Mouse (Mus musculus) stomach, embryonic 14.5 days (tissue): ENCODE measurements at regions not wholly inside any gene's neighbourhood (a gene's known extent, or its start where the extent isn't known, plus 50 kb on each side); places are given as distances from the start of the nearest gene placed in this dataset.

Experiments
- ATAC-seq: fragments of 200-750 bp; cut with Nextera tagmentation; 2 replicates; pipeline ENCODE4 v1.8.0; 2017; ENCODE audit warnings: low read depth, moderate TSS enrichment; ENCODE audit not compliant: insufficient number of reproducible peaks, insufficient read depth, low FRiP score
- H3K27ac ChIP-seq: fragments of 300-500 bp; sonication (generic); 2 replicates; pipeline ENCODE4 v1.5.1; 2014; ENCODE audit warnings: mild to moderate bottlenecking, low read length, moderate library complexity, mixed read lengths
- H3K27me3 ChIP-seq: fragments of 300-500 bp; sonication (generic); 2 replicates; pipeline ENCODE4 v1.6.1; 2014; ENCODE audit warnings: low read length, control low read depth, mixed read lengths; ENCODE audit not compliant: control insufficient read depth, insufficient read depth
- H3K36me3 ChIP-seq: fragments of 300-500 bp; sonication (generic); 2 replicates; pipeline ENCODE4 v1.6.1; 2014; ENCODE audit warnings: mild to moderate bottlenecking, control low read depth, low read length, moderate library complexity, mixed read lengths; ENCODE audit not compliant: control insufficient read depth, insufficient read depth
- H3K4me1 ChIP-seq: fragments of 300-500 bp; sonication (generic); 2 replicates; pipeline ENCODE4 v1.6.1; 2014; ENCODE audit warnings: low read length, control low read depth, mixed read lengths; ENCODE audit not compliant: control insufficient read depth, insufficient read depth
- H3K4me2 ChIP-seq: fragments of 300-500 bp; sonication (generic); replicated peaks from 2 replicates; pipeline ENCODE4 v1.6.1; 2014; ENCODE audit warnings: low read depth, low read length, control low read depth
- H3K4me3 ChIP-seq: fragments of 300-500 bp; sonication (generic); 2 replicates; pipeline ENCODE4 v1.5.1; 2014; ENCODE audit warnings: low read depth, low read length, control low read depth
- H3K9ac ChIP-seq: fragments of 300-500 bp; sonication (generic); replicated peaks from 2 replicates; pipeline ENCODE4 v1.6.1; 2014; ENCODE audit warnings: low read depth, mild to moderate bottlenecking, control low read depth, low read length, moderate library complexity, mixed read lengths
- H3K9me3 ChIP-seq: fragments of 300-500 bp; sonication (generic); 2 replicates; pipeline ENCODE4 v1.6.1; 2016; ENCODE audit warnings: low read depth, low read length, control low read depth; ENCODE audit not compliant: control insufficient read depth
- WGBS: fragments of 180-500 bp; shearing (Covaris S2); extraction: QIAGEN DNeasy Blood & Tissue Kit; methylation state at CpG from one replicate; pipeline ENCODE4 v1.1.7; 2014; 5-methylcytosine and 5-hydroxymethylcytosine counted together

DNA sequence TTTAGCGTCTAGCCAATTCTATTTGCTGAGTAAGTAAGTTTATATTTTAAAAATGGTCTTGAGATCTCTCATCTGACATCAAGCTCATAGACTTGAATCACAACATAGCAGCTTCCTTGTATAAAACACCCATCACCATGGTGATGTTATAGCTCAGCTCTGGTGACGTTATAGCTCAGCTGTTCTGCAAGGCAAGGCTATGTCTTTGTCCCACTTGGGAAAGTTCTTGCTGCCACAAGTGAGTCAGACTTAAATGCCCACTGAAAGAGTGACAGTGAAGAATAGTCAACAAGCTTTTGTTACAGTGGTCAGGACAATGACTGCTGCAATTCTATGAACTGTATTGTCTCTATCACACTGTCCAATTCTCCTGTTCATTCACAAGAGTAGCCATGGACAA lies 122.2 kb upstream of the Satb2 start:
- Histone ChIP-seq H3K36me3 (no peaks in the 10 kb centered on the region), H3K27ac (no peak overlapping the region), H3K4me3 (no peak overlapping the region), H3K4me2 (no peak overlapping the region), H3K27me3 (no peaks in the 10 kb centered on the region), H3K4me1 (no peaks in the 10 kb centered on the region), H3K9ac (no peak overlapping the region), H3K9me3 (no peaks in the 10 kb centered on the region)
- 78% methylated on average over 2 of the region's 2 CpGs for WGBS
- no peak for ATAC-seq

DNA sequence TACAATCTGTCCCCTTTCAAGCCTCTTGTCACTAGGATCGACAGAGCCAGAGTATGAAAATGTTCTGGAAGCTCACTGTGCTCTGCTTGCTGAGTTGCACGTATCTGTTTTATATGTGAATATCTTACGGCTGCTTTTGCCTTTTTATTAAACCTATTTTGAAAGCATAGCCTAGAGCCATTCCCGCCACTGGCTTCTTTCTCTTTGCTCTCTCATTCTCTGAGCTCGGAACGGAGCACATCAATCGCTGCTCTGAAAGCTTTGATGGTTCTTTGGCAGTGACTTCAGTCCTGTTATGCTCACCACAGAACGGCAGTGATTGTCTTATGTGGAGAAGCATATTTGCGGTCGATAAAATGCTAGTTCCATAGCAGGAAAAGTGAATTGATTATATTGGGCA lies 128.9 kb upstream of the Satb2 start:
- Histone ChIP-seq H3K4me3 (no peak overlapping the region), H3K27me3 (no peaks in the 10 kb centered on the region), H3K9me3 (no peaks in the 10 kb centered on the region), H3K27ac (no peak overlapping the region), H3K9ac (no peak overlapping the region), H3K4me1 (no peaks in the 10 kb centered on the region), H3K36me3 (no peaks in the 10 kb centered on the region), H3K4me2 (no peak overlapping the region)
- WGBS: 74% methylated on average over 10 of the region's 10 CpGs
- no peak for ATAC-seq

DNA sequence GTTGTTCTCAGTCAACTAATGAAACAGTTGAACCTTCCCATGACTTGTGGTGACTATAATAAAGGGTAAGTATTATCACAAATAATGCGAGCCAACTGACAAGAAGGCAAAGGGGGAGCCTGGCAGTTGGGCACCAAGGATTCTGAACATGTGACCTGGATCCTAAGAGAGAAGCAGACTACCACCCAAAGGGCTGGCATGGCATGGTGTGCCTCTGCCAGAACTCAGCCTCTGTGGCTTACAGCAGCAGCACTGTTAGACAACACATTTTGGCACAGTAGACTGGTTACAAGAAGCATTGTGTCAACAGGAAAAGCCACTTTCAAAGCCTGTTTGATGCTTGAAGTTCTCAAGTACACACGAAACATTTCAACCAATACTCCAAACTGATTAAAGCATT lies 142.2 kb upstream of the Satb2 start:
- H3K27me3 ChIP-seq: no peaks in the 10 kb centered on the region
- no peak for ATAC-seq
- H3K36me3 ChIP-seq: no peaks in the 10 kb centered on the region
- H3K4me2 ChIP-seq: no peak overlapping the region
- no peaks in the 10 kb centered on the region for H3K4me1 ChIP-seq
- no peak overlapping the region for H3K9ac ChIP-seq
- H3K9me3 ChIP-seq: no peaks in the 10 kb centered on the region
- 90% methylated on average over 2 of the region's 2 CpGs for WGBS
- H3K27ac ChIP-seq: no peak overlapping the region
- H3K4me3 ChIP-seq: no peak overlapping the region

DNA sequence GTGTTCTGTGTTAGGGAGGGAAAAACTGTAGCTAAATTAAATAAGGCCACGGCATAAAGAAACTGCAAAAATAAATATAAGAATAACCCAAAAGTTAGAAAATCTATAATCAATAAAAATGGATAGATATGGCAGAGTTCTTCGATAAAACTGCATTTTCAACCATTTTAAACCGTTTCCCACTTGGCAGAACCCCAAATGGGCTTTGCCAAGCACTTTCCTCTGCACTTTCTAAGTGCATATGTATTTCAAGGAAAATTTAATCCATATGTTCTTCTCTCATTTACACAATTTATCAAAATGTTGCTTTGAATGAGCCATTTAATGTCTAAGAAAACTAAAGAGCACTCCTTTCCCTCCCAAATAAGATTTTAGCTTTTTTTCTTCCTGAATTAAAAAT lies 165.7 kb upstream of the Satb2 start:
- Histone ChIP-seq H3K36me3 (no peaks in the 10 kb centered on the region), H3K9me3 (no peaks in the 10 kb centered on the region), H3K4me3 (no peak overlapping the region), H3K4me1 (no peaks in the 10 kb centered on the region), H3K4me2 (no peak overlapping the region), H3K9ac (no peak overlapping the region), H3K27ac (no peak overlapping the region), H3K27me3 (no peaks in the 10 kb centered on the region)
- WGBS: 62% methylated on average over 3 of the region's 3 CpGs
- ATAC-seq: no peak

DNA sequence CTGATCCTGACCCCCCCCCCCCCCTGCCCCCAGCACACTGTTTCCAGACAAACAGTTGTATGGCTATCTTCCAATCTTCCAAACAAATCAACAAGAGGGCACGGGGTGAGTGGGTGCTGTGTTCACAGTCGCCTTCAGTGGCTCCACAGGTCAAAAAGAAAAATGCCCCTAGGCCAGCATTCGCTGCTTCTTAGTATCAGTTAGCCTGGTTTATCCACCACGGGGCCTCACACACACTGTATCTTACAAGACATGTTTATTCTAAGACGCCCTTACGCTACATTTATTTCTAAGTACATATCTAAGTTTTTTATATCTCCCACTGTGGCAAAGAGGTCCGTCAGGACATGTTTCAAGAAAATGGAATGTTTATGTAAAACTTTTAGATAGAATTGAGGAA lies 177.4 kb upstream of the Satb2 start:
- no peak overlapping the region for H3K27ac ChIP-seq
- H3K27me3 ChIP-seq: no peaks in the 10 kb centered on the region
- no peaks in the 10 kb centered on the region for H3K9me3 ChIP-seq
- H3K36me3 ChIP-seq: no peaks in the 10 kb centered on the region
- H3K4me3 ChIP-seq: no peak overlapping the region
- H3K4me2 ChIP-seq: no peak overlapping the region
- H3K9ac ChIP-seq: no peak overlapping the region
- 51% methylated on average over 7 of the region's 7 CpGs for WGBS
- no peaks in the 10 kb centered on the region for H3K4me1 ChIP-seq
- ATAC-seq: no peak

DNA sequence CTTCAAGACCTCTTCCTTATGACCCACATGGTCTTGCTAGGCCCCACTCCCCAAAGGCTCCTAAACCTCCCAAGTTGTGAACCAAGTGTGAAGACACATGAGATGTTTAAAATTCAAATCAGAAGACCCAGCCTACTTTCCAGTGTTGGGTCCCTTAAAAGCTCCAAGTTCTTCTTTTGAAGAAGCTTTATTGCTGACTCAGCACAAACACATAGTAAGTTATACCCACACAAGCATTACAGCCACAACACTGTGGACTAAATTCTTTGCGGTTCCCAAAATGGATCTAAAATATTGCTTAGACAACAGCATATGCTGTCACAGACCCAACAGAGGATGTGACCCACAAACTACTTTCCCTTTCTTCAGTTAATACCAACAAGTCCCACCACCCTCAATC lies 186.0 kb upstream of the Satb2 start:
- no peaks in the 10 kb centered on the region for H3K36me3 ChIP-seq
- no peaks in the 10 kb centered on the region; the same call in 1 of the 2 replicates for H3K9me3 ChIP-seq
- H3K4me2 ChIP-seq: no peak overlapping the region
- no peak overlapping the region for H3K4me3 ChIP-seq
- H3K4me1 ChIP-seq: no peaks in the 10 kb centered on the region
- no peak for ATAC-seq
- no peak overlapping the region for H3K27ac ChIP-seq
- WGBS: 100% methylated on average over 1 of the region's 1 CpGs
- H3K27me3 ChIP-seq: no peaks in the 10 kb centered on the region
- H3K9ac ChIP-seq: no peak overlapping the region

DNA sequence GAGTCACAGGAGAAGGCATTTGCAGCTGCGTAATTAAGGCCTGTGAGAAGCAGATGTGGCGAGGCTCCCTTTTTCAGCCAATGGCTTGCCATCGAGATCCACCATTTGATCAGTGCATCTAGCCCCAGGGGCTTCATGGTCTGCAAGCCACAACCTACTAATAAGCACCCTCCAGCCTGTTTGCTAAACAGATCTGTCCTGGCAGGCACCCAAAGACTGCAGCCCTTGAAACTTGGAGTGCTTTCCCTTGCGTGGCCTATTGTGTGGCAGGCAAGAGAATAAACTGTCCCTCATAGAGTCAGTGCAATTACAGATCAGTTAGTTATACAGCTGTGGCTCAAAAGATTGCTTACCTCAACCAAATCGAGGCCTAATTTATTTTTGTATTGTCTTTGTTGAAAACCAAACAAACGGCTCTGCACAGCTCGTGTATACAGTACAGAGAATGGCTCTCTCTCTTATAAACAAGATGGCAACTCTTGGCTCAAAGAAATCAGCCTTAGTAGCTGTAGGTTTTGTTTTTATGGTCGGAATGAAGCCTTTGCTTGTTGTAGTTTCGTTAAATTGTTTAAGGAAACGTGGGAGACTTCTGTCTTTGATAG lies 195.9 kb upstream of the Satb2 start:
- no peak overlapping the region for H3K9ac ChIP-seq
- H3K4me1 ChIP-seq: no peaks in the 10 kb centered on the region
- no peaks in the 10 kb centered on the region for H3K27me3 ChIP-seq
- no peak overlapping the region for H3K4me2 ChIP-seq
- WGBS: 64% methylated on average over 10 of the region's 10 CpGs
- no peak overlapping the region for H3K27ac ChIP-seq
- no peaks in the 10 kb centered on the region for H3K36me3 ChIP-seq
- no peak for ATAC-seq
- H3K9me3 ChIP-seq: no peaks in the 10 kb centered on the region
- no peak overlapping the region for H3K4me3 ChIP-seq

DNA sequence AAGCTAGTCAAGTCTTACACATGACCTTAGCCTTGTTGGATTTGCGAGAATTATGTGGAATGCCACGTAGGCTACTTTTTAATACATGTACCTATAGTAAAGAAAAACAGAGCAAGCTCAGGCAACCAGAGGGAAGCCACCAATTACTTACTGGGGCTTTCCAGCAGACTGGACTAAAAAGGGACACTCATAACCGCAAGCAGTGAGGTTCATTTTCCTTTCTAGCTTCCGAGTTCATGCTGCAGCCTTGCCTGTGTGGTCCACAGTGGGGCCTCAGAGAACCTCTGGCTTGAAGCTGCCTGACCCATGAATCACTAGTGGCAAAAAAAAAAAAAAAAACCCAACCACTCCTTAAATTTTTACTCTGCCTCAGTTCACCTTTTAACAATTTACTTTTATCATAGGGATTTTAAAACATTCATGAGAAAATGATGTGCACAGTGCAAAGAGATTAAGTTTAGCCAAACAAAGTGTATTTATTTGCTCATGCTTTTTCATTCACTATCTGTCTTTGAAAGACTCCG lies 188.6 kb upstream of the 1700066M21Rik start:
- 81% methylated on average over 5 of the region's 5 CpGs for WGBS
- H3K27ac ChIP-seq: no peak overlapping the region
- no peaks in the 10 kb centered on the region for H3K27me3 ChIP-seq
- no peaks in the 10 kb centered on the region for H3K9me3 ChIP-seq
- H3K36me3 ChIP-seq: no peaks in the 10 kb centered on the region
- no peak overlapping the region for H3K4me3 ChIP-seq
- no peak overlapping the region for H3K9ac ChIP-seq
- H3K4me1 ChIP-seq: no peaks in the 10 kb centered on the region
- ATAC-seq: no peak
- no peak overlapping the region for H3K4me2 ChIP-seq

DNA sequence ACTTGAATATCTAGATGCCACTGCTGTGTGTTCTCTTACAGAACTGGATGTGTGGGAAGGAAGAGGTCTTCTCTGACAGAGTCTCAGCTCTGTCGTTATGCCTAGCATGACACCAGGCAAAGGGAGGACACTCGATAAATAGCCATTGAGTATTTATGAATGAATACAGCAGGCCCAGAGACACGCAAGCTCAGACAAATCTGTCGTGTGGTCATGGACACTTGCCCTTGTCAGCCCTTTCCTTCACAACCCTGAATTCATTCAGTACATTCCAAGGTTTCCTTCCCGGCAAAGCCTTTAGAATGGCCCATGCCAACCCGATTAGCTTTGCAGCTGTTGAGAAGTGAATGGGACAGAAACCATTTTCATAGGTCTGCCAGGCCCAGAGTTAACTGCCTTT lies 176.1 kb upstream of the 1700066M21Rik start:
- no peak overlapping the region for H3K9ac ChIP-seq
- H3K27me3 ChIP-seq: no peaks in the 10 kb centered on the region
- no peak overlapping the region for H3K4me2 ChIP-seq
- H3K4me3 ChIP-seq: no peak overlapping the region
- 72% methylated on average over 6 of the region's 6 CpGs for WGBS
- H3K4me1 ChIP-seq: peaks cover 7% of the 10 kb centered on the region; the same call in 1 of the 2 replicates
- no peaks in the 10 kb centered on the region for H3K9me3 ChIP-seq
- H3K27ac ChIP-seq: no peak overlapping the region
- H3K36me3 ChIP-seq: no peaks in the 10 kb centered on the region
- ATAC-seq: no peak
